Mouse (Mus musculus) C2C12 (cell line): ENCODE data around the gene Atf4.

Experiments used
- CEBPB ChIP-seq: IDR thresholded peaks from one replicate; pipeline ENCODE4 v1.6.1; 2011; ENCODE audit warnings: low read depth, mild to moderate bottlenecking, control low read depth, moderate library complexity
- CTCF ChIP-seq: IDR thresholded peaks from one replicate; pipeline ENCODE4 v1.5.1; 2011; ENCODE audit not compliant: control insufficient read depth, insufficient read depth, insufficient read length
- FOSL1 ChIP-seq: IDR thresholded peaks from one replicate; pipeline ENCODE4 v1.8.0; 2011; ENCODE audit warnings: mild to moderate bottlenecking, low read length; ENCODE audit not compliant: poor library complexity, insufficient read depth, severe bottlenecking
- MAX ChIP-seq: IDR thresholded peaks from one replicate; pipeline ENCODE4 v1.6.1; 2011; ENCODE audit warnings: mild to moderate bottlenecking, control low read depth
- MYOD1 ChIP-seq: IDR thresholded peaks from one replicate; pipeline ENCODE4 v1.6.1; 2011; ENCODE audit warnings: low read depth; ENCODE audit not compliant: control insufficient read depth, insufficient read length
- MYOG ChIP-seq: IDR thresholded peaks from one replicate; pipeline ENCODE4 v1.6.1; 2011; ENCODE audit not compliant: control insufficient read depth, insufficient read length; ENCODE audit errors: extremely low read depth
- USF1 ChIP-seq: IDR thresholded peaks from one replicate; pipeline ENCODE4 v1.6.1; 2011; ENCODE audit warnings: low read depth, mild to moderate bottlenecking, control low read depth, moderate library complexity

DNA sequence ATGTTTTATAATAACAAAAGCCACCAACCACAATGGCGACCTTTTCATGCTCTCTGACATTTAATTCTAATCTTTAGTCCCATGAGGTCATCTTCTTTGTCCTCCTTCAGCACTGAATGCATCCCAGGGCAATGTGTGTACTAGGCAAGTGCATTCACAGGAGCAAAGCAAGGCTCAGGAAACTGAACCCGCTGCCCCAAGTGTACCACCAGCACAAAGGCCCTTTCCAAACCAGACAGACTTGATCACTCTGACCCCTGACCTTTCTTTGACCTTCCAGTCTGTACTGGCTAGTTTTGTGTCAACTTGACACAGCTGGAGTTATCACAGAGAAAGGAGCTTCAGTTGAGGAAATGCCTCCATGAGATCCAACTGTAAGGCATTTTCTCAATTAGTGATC, 22.7 kb upstream of the Atf4 start:
- TF ChIP-seq CEBPB = no peak
- no peak for TF ChIP-seq CTCF
- no peak for TF ChIP-seq MAX
- no peak for TF ChIP-seq USF1
- no peak for TF ChIP-seq MYOD1
- TF ChIP-seq MYOG = no peak
- no peak for TF ChIP-seq FOSL1
